ENCODE assay signal across 22 mouse cellular contexts in the genomic region with DNA sequence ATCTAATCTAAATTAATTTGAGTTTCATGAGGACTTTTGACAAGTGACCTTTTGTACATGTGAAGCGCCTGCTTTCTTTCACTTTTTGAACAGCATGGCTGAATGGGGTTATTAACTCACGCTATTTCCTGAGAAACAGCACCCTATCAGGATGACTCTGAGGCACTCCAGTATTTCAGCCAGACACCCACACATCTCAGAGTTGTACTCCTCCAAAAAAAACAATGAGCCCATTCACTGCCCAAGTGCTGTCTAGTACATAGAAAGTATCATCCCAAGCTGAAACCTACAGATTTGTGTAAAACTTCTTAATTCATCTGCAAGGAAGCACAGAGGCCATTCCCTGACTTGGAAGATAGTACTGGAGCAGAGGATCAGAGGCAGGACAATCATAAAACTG.
A peak's percentile ranks its signal among the peaks of the same experiment; 100 is the strongest.
DNase-seq lines count a peak whose midpoint lies in the region; ATAC-seq lines count a peak whose summit lies in the region.
"Had no signal": no experiment of that assay in that cellular context is flagged by ENCODE, and none has a peak within 500 bp of the region (broad histone marks: within the 10 kb centered on the region; RNA-seq: fewer than 3 reads in every experiment).

No protein-coding gene starts in this region.

- no peak overlapping the region for H3K4me2 ChIP-seq in embryonic facial prominence, embryonic 15.5 days (replicated peaks)
- H3K4me2 ChIP-seq in heart, embryonic 11.5 days = no peak overlapping the region
- H3K4me2 ChIP-seq in heart, embryonic 13.5 days = no peak overlapping the region
- H3K4me2 ChIP-seq: hindbrain, embryonic 14.5 days had no signal

- no peaks in the 10 kb centered on the region for H3K27me3 ChIP-seq in embryonic facial prominence, embryonic 15.5 days
- no peaks in the 10 kb centered on the region for H3K27me3 ChIP-seq in embryonic facial prominence, embryonic 10.5 days (replicated peaks; ENCODE audit: low read depth, poor library complexity, severe bottlenecking)
- H3K27me3 ChIP-seq in heart, embryonic 11.5 days (ENCODE audit: control insufficient read depth, insufficient read depth, low read length) = no peaks in the 10 kb centered on the region
- no peaks in the 10 kb centered on the region for H3K27me3 ChIP-seq in heart, embryonic 13.5 days (replicated peaks)

- no peak overlapping the region for H3K4me3 ChIP-seq in embryonic facial prominence, embryonic 15.5 days (replicated peaks)
- no peak overlapping the region for H3K4me3 ChIP-seq in embryonic facial prominence, embryonic 10.5 days
- H3K4me3 ChIP-seq in heart, embryonic 11.5 days (ENCODE audit: low read depth, low read length) = no peak overlapping the region
- H3K4me3 ChIP-seq in heart, embryonic 13.5 days = no peak overlapping the region

- H3K27ac ChIP-seq in embryonic facial prominence, embryonic 15.5 days (replicated peaks) = peak overlapping the region; percentile 18; the same call in 1 of the 2 replicates
- H3K27ac ChIP-seq in embryonic facial prominence, embryonic 10.5 days (replicated peaks) = no peak overlapping the region
- H3K27ac ChIP-seq in heart, embryonic 11.5 days (ENCODE audit: low read depth, low read length) = no peak overlapping the region; the same call in 1 of the 2 replicates
- H3K27ac ChIP-seq in heart, embryonic 13.5 days (replicated peaks) = peak overlapping the region; percentile 45; the same call in 1 of the 2 replicates
- H3K27ac ChIP-seq: hindbrain, embryonic 14.5 days; hindbrain, postnatal 0 days had no signal

- no peak overlapping the region for H3K9ac ChIP-seq in embryonic facial prominence, embryonic 15.5 days
- H3K9ac ChIP-seq in heart, embryonic 11.5 days (ENCODE audit: low read depth, low read length) = no peak overlapping the region
- H3K9ac ChIP-seq in heart, embryonic 13.5 days = no peak overlapping the region
- H3K9ac ChIP-seq: forebrain, postnatal 0 days; hindbrain, embryonic 14.5 days had no signal

- H3K9me3 ChIP-seq in embryonic facial prominence, embryonic 15.5 days (replicated peaks) = no peaks in the 10 kb centered on the region
- H3K9me3 ChIP-seq in embryonic facial prominence, embryonic 10.5 days = no peaks in the 10 kb centered on the region
- no peaks in the 10 kb centered on the region for H3K9me3 ChIP-seq in heart, embryonic 11.5 days (replicated peaks; ENCODE audit: control insufficient read depth, low read length)
- no peaks in the 10 kb centered on the region for H3K9me3 ChIP-seq in heart, embryonic 13.5 days

- no peak for DNase-seq in embryonic facial prominence, embryonic 10.5 days (ENCODE audit: low spot score)
- DNase-seq in heart, adult 18-20 months = peak; percentile 28 to 35
- no peak for DNase-seq in heart, postnatal 4 days
- peak; percentile 7 for DNase-seq in testis, postnatal 14 days (ENCODE audit: low spot score)
- DNase-seq in testis, postnatal 10 days (ENCODE audit: low spot score) = no peak
- DNase-seq: adrenal gland, adult 8-10 months; adrenal gland, postnatal 25 days; cerebellum, adult 11-12 months; cerebellum, adult 8-10 months; cerebellum, postnatal 36 days; embryo, embryonic 11 days; kidney, adult 18-20 months had no signal

- H3K36me3 ChIP-seq in embryonic facial prominence, embryonic 15.5 days = no peaks in the 10 kb centered on the region
- H3K36me3 ChIP-seq in embryonic facial prominence, embryonic 10.5 days (replicated peaks) = no peaks in the 10 kb centered on the region
- no peaks in the 10 kb centered on the region for H3K36me3 ChIP-seq in heart, embryonic 11.5 days (ENCODE audit: control insufficient read depth, insufficient read depth, low read length)
- H3K36me3 ChIP-seq in heart, embryonic 13.5 days = no peaks in the 10 kb centered on the region

- no peak for ATAC-seq in embryonic facial prominence, embryonic 15.5 days (ENCODE audit: insufficient number of reproducible peaks, low FRiP score, low TSS enrichment, low read depth)
- ATAC-seq in heart, embryonic 11.5 days (replicated peaks; ENCODE audit: insufficient number of reproducible peaks, low FRiP score, low TSS enrichment) = no peak
- no peak for ATAC-seq in heart, embryonic 13.5 days (ENCODE audit: extremely low read depth, insufficient number of reproducible peaks, low FRiP score, low TSS enrichment)
- ATAC-seq: activated CD4-positive, CD25-positive, alpha-beta regulatory T cell, adult 4 months; forebrain, embryonic 14.5 days; forebrain, postnatal 0 days; hindbrain, postnatal 0 days; inflammation-experienced regulatory T-cells, adult 6 months; intestine, embryonic 16.5 days had no signal

- H3K4me1 ChIP-seq in embryonic facial prominence, embryonic 15.5 days = peaks cover 5% of the 10 kb centered on the region; the same call in 1 of the 2 replicates
- H3K4me1 ChIP-seq in embryonic facial prominence, embryonic 10.5 days = no peaks in the 10 kb centered on the region
- no peaks in the 10 kb centered on the region for H3K4me1 ChIP-seq in heart, embryonic 11.5 days (ENCODE audit: control insufficient read depth, insufficient read depth, low read length)
- H3K4me1 ChIP-seq in heart, embryonic 13.5 days = 0 out of 2 replicates have a peak, but pooled peaks cover 4% of the 10 kb centered on the region

- 80% methylated on average over 2 of the region's 2 CpGs for WGBS in embryonic facial prominence, embryonic 15.5 days
- 79% methylated on average over 2 of the region's 2 CpGs for WGBS in embryonic facial prominence, embryonic 10.5 days
- 51% methylated on average over 2 of the region's 2 CpGs for WGBS in heart, embryonic 11.5 days (ENCODE audit: insufficient replicate concordance)
- WGBS in heart, embryonic 13.5 days = 68% methylated on average over 2 of the region's 2 CpGs

Comparison
In these comparisons a context has a peak if more than half of its experiments do, and no peak if none do; other contexts are left out.
1. H3K27ac ChIP-seq: peak in embryonic facial prominence, embryonic 15.5 days (single experiment) and heart, embryonic 13.5 days (single experiment); none in embryonic facial prominence, embryonic 10.5 days (single experiment) and heart, embryonic 11.5 days (single experiment).
2. DNase-seq: peak in heart, adult 18-20 months (2 of 2) and testis, postnatal 14 days (single experiment); none in embryonic facial prominence, embryonic 10.5 days (single experiment), heart, postnatal 4 days (single experiment) and testis, postnatal 10 days (single experiment).